Mouse (Mus musculus) hindlimb bud, embryonic 11.5 days (tissue): ENCODE measurements around the gene Spg21.

Source experiments
- DNase-seq: peaks from one replicate; pipeline ENCODE4 v3.0.0-alpha.2; 2012; ENCODE audit warnings: low read depth, low spot score; ENCODE audit errors: extremely low spot score

Gene Spg21

GRCm38 (mm10) chr9:65472769-65473168 is 12.0 kb downstream of the Spg21 start:
- DNase-seq: no peak

- no peak for DNase-seq
These were observed 18.4 kb downstream of the Spg21 start for GRCm38 (mm10) chr9:65479158-65479557.

- no peak for DNase-seq
These were observed 19.3 kb downstream of the Spg21 start for GRCm38 (mm10) chr9:65480071-65480470.

- DNase-seq: no peak
These were observed 30.7 kb downstream of the Spg21 start for GRCm38 (mm10) chr9:65491476-65491875.

- DNase-seq: no peak
These were observed 31.6 kb downstream of the Spg21 start for GRCm38 (mm10) chr9:65492351-65492750.

GRCm38 (mm10) chr9:65492851-65493250 is 32.1 kb downstream of the Spg21 start:
- DNase-seq: no peak

GRCm38 (mm10) chr9:65502146-65502545 is 41.4 kb downstream of the Spg21 start:
- no peak for DNase-seq

GRCm38 (mm10) chr9:65502721-65503505 is 42.2 kb downstream of the Spg21 start:
- no peak for DNase-seq

GRCm38 (mm10) chr9:65508449-65508848 is 47.7 kb downstream of the Spg21 start:
- no peak for DNase-seq

- no peak for DNase-seq
These were observed 51.8 kb downstream of the Spg21 start for GRCm38 (mm10) chr9:65512520-65512919.

GRCm38 (mm10) chr9:65514431-65514830 is 53.7 kb downstream of the Spg21 start:
- no peak for DNase-seq

GRCm38 (mm10) chr9:65514851-65515261 is 54.1 kb downstream of the Spg21 start:
- DNase-seq: no peak

GRCm38 (mm10) chr9:65519807-65520504 is 59.2 kb downstream of the Spg21 start, which contains the start of gene Ankdd1a:
Gene Ankdd1a, minus strand, starts transcription at chr9:65520193.
- no peak for DNase-seq

GRCm38 (mm10) chr9:65520505-65520876 is 59.7 kb downstream of the Spg21 start:
- no peak for DNase-seq

- peak; percentile 60 for DNase-seq
These were observed 63.0 kb downstream of the Spg21 start for GRCm38 (mm10) chr9:65523611-65524364.

- no peak for DNase-seq
These were observed 64.9 kb downstream of the Spg21 start for GRCm38 (mm10) chr9:65525445-65526195.

- DNase-seq: no peak
These were observed 67.8 kb downstream of the Spg21 start for GRCm38 (mm10) chr9:65528417-65529038.

GRCm38 (mm10) chr9:65529659-65530058 is 68.9 kb downstream of the Spg21 start:
- no peak for DNase-seq

- DNase-seq: no peak
These were observed 70.5 kb downstream of the Spg21 start for GRCm38 (mm10) chr9:65531283-65531682.

- DNase-seq: no peak
These were observed 72.2 kb downstream of the Spg21 start for GRCm38 (mm10) chr9:65532986-65533385.
